Mouse (Mus musculus): ENCODE measurements around the gene Nipbl. TPM values are rescaled to one million over a fixed set of nuclear protein-coding genes. Genes with fewer than 3 reads are reported as not detected.

The Nipbl gene
- polyA plus RNA-seq, 1 experiment from 2014 or later = 21.3 TPM

DNA sequence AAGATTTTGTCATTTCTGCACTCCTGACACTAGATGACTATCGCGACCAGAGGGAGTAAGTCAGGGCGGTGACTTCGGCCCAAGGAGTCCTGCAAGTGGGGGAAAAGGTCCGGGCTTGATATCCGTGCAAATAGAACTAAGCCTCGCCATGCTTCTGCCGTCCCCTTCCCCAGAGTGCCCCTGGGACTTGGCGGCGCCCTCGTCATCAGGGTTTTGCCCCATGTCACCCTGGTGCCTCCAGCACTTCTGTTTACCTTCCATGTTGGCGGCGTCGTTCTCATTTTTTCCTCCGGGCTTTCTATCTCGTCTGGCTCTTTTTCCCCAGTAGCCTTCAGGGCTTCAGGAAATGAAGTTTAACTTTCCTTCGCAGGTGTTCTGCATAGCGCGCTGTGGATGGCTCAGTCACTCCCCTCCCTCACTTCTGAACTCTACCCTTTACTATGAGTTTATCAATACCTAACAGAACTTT is 1.7 kb upstream of the Nipbl start:
- peak overlapping the region; percentile 97 for H3K4me3 ChIP-seq
- ATAC-seq (ENCODE audit: low FRiP score, low read depth) = no peak
- H3K4me1 ChIP-seq = peaks cover 23% of the 10 kb centered on the region
- WGBS = under 1% methylated on average over 19 of the region's 19 CpGs
- no peak overlapping the region for H3K27ac ChIP-seq
- no peaks in the 10 kb centered on the region for H3K9me3 ChIP-seq
- H3K4me2 ChIP-seq (replicated peaks) = peak overlapping the region; percentile 93
- no peaks in the 10 kb centered on the region for H3K27me3 ChIP-seq (replicated peaks)
- peak overlapping the region; percentile 48 for H3K9ac ChIP-seq
- no peaks in the 10 kb centered on the region for H3K36me3 ChIP-seq

- Histone ChIP-seq H3K4me2 (replicated peaks) (peak overlapping the region; percentile 93), H3K36me3 (no peaks in the 10 kb centered on the region), H3K4me3 (peak overlapping the region; percentile 97), H3K27ac (peak overlapping the region; percentile 98), H3K9ac (peak overlapping the region; percentile 99), H3K4me1 (peaks cover 23% of the 10 kb centered on the region), H3K27me3 (replicated peaks) (no peaks in the 10 kb centered on the region), H3K9me3 (no peaks in the 10 kb centered on the region)
- WGBS = under 1% methylated on average over 56 of the region's 57 CpGs
- ATAC-seq (ENCODE audit: low FRiP score, low read depth) = peak; percentile 70
Observed at GRCm38 (mm10) chr15:8444890-8445597, 781 bp upstream of the Nipbl start.

DNA sequence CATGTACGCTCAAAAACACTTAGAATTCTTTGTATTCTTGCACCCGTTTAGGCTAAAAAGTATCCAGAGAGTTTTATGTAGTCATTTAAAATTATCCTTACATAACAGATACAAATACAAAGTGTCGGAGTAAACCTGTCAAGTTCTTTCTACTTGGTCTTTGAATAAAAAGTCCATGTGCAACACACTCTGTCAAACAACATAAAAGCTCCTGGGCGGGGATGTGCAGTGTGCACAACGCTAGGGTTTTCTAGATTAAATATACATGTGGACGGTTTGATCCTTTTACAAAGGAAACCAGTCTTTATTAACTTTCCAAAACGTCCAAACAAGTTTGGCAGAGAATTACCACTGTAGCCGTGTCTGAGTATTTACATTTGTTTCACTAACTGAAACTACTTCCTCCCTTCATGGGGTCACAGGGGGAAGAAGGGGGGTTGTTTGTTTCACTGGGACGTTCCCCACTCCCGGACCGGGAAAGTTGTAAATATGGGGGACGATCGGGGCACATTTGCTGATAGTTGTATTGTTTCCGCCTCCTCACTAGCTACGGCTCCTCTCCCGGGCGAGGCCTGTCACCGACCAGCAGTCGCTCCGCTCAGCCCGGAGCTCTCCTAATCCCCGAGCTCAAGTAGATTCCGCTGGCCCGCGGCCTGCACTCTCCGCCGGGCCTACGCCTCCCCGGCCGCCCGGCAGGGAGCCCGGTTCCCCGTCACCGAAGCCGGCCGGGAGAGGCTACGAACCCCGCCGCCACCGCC is 916 bp downstream of the Nipbl start:
- peak overlapping the region; percentile 98 for H3K27ac ChIP-seq

GRCm38 (mm10) chr15:8442761-8443160 is 1.5 kb downstream of the Nipbl start:
- Histone ChIP-seq H3K4me2 (replicated peaks) (peak overlapping the region; percentile 93), H3K4me3 (peak overlapping the region; percentile 97), H3K36me3 (no peaks in the 10 kb centered on the region), H3K27me3 (replicated peaks) (no peaks in the 10 kb centered on the region), H3K9me3 (no peaks in the 10 kb centered on the region), H3K9ac (peak overlapping the region; percentile 99), H3K27ac (no peak overlapping the region), H3K4me1 (peaks cover 21% of the 10 kb centered on the region)
- WGBS = under 1% methylated on average over 6 of the region's 6 CpGs
- ATAC-seq (ENCODE audit: low FRiP score, low read depth) = no peak

More for the DNA sequence above, 916 bp downstream of the Nipbl start:
- Histone ChIP-seq H3K4me3 (peak overlapping the region; percentile 97), H3K4me2 (replicated peaks) (peak overlapping the region; percentile 93), H3K27me3 (replicated peaks) (no peaks in the 10 kb centered on the region), H3K9ac (peak overlapping the region; percentile 99), H3K4me1 (peaks cover 23% of the 10 kb centered on the region), H3K36me3 (no peaks in the 10 kb centered on the region), H3K9me3 (no peaks in the 10 kb centered on the region)
- ATAC-seq (ENCODE audit: low FRiP score, low read depth) = peak; percentile 29
- under 1% methylated on average over 40 of the region's 40 CpGs for WGBS

- 0 out of 2 replicates have a peak, but pooled peaks have one; percentile 14 for ATAC-seq (ENCODE audit: low FRiP score, low read depth)
- Histone ChIP-seq H3K4me2 (replicated peaks) (peak overlapping the region; percentile 93), H3K9me3 (no peaks in the 10 kb centered on the region), H3K36me3 (no peaks in the 10 kb centered on the region), H3K27ac (no peak overlapping the region), H3K27me3 (replicated peaks) (no peaks in the 10 kb centered on the region), H3K9ac (peak overlapping the region; percentile 99), H3K4me1 (peaks cover 16% of the 10 kb centered on the region), H3K4me3 (peak overlapping the region; percentile 97)
- 1% methylated on average over 11 of the region's 11 CpGs for WGBS
Observed at GRCm38 (mm10) chr15:8442156-8442555, 2.1 kb downstream of the Nipbl start.

GRCm38 (mm10) chr15:8433239-8433947 is 10.9 kb downstream of the Nipbl start:
- Histone ChIP-seq H3K27me3 (replicated peaks) (no peaks in the 10 kb centered on the region), H3K36me3 (no peaks in the 10 kb centered on the region), H3K9me3 (no peaks in the 10 kb centered on the region), H3K9ac (no peak overlapping the region), H3K4me3 (no peak overlapping the region), H3K27ac (no peak overlapping the region), H3K4me1 (no peaks in the 10 kb centered on the region), H3K4me2 (replicated peaks) (no peak overlapping the region)
- no peak for ATAC-seq (ENCODE audit: low FRiP score, low read depth)
- WGBS = 98% methylated on average over 2 of the region's 2 CpGs

DNA sequence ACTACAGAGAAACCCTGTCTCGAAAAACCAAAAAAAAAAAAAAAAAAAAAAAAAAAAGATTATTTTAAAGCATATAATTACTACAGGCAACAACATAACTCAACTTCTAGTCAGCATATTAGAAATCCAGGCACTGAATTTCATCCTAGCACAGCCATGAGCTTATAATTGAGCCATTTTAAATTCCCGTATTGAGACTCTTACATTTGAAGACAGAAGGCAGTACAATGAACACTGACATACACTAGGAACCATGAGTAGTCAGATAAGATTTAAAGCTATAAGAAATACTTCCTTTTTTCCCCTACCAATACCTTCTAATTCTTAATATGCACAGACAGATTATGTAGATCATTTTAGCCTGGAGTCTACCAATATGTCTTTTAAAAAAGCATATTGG is 11.7 kb downstream of the Nipbl start:
- Histone ChIP-seq H3K4me3 (no peak overlapping the region), H3K4me2 (replicated peaks) (no peak overlapping the region), H3K9me3 (no peaks in the 10 kb centered on the region), H3K27me3 (replicated peaks) (no peaks in the 10 kb centered on the region), H3K4me1 (no peaks in the 10 kb centered on the region), H3K27ac (no peak overlapping the region), H3K36me3 (no peaks in the 10 kb centered on the region), H3K9ac (no peak overlapping the region)
- no peak for ATAC-seq (ENCODE audit: low FRiP score, low read depth)
- WGBS = 95% methylated on average over 2 of the region's 2 CpGs

- Histone ChIP-seq H3K9ac (no peak overlapping the region), H3K27me3 (replicated peaks) (no peaks in the 10 kb centered on the region), H3K4me3 (no peak overlapping the region), H3K9me3 (no peaks in the 10 kb centered on the region), H3K27ac (no peak overlapping the region), H3K4me2 (replicated peaks) (no peak overlapping the region), H3K4me1 (no peaks in the 10 kb centered on the region), H3K36me3 (no peaks in the 10 kb centered on the region)
- ATAC-seq (ENCODE audit: low FRiP score, low read depth) = no peak
- 90% methylated on average over 5 of the region's 5 CpGs for WGBS
Observed at GRCm38 (mm10) chr15:8429502-8429901, 14.8 kb downstream of the Nipbl start.

- Histone ChIP-seq H3K4me2 (replicated peaks) (no peak overlapping the region), H3K9me3 (no peaks in the 10 kb centered on the region), H3K9ac (no peak overlapping the region), H3K27ac (no peak overlapping the region), H3K36me3 (0 out of 2 replicates have a peak, but pooled peaks cover 2% of the 10 kb centered on the region), H3K4me3 (no peak overlapping the region), H3K4me1 (no peaks in the 10 kb centered on the region), H3K27me3 (replicated peaks) (no peaks in the 10 kb centered on the region)
- no peak for ATAC-seq (ENCODE audit: low FRiP score, low read depth)
- WGBS = 27% methylated on average over 6 of the region's 6 CpGs
Observed at GRCm38 (mm10) chr15:8420909-8421308, 23.4 kb downstream of the Nipbl start.

GRCm38 (mm10) chr15:8416500-8417138 is 27.6 kb downstream of the Nipbl start:
- whole genome bisulfite sequencing = 80% methylated on average over 4 of the region's 4 CpGs
- no peak overlapping the region for H3K27ac ChIP-seq
- H3K4me3 ChIP-seq = no peak overlapping the region
- no peaks in the 10 kb centered on the region for H3K36me3 ChIP-seq
- no peak overlapping the region for H3K9ac ChIP-seq
- H3K4me1 ChIP-seq = no peaks in the 10 kb centered on the region
- no peaks in the 10 kb centered on the region for H3K9me3 ChIP-seq
- ATAC-seq (ENCODE audit: low FRiP score, low read depth) = no peak
- no peak overlapping the region for H3K4me2 ChIP-seq (replicated peaks)
- no peaks in the 10 kb centered on the region for H3K27me3 ChIP-seq (replicated peaks)

- 97% methylated on average over 3 of the region's 3 CpGs for WGBS
- no peaks in the 10 kb centered on the region for H3K27me3 ChIP-seq (replicated peaks)
- H3K9me3 ChIP-seq = no peaks in the 10 kb centered on the region
- no peak overlapping the region for H3K9ac ChIP-seq
- H3K27ac ChIP-seq = no peak overlapping the region
- H3K4me3 ChIP-seq = no peak overlapping the region
- ATAC-seq (ENCODE audit: low FRiP score, low read depth) = no peak
- no peak overlapping the region for H3K4me2 ChIP-seq (replicated peaks)
- H3K4me1 ChIP-seq = no peaks in the 10 kb centered on the region
- no peaks in the 10 kb centered on the region for H3K36me3 ChIP-seq
Observed at GRCm38 (mm10) chr15:8413356-8413755, 30.9 kb downstream of the Nipbl start.

GRCm38 (mm10) chr15:8411873-8412272 is 32.4 kb downstream of the Nipbl start:
- H3K9me3 ChIP-seq = no peaks in the 10 kb centered on the region
- H3K4me1 ChIP-seq = no peaks in the 10 kb centered on the region
- H3K4me2 ChIP-seq (replicated peaks) = no peak overlapping the region
- H3K27me3 ChIP-seq (replicated peaks) = no peaks in the 10 kb centered on the region
- H3K4me3 ChIP-seq = no peak overlapping the region
- H3K36me3 ChIP-seq = no peaks in the 10 kb centered on the region
- ATAC-seq (ENCODE audit: low FRiP score, low read depth) = no peak
- H3K9ac ChIP-seq = no peak overlapping the region
- no peak overlapping the region for H3K27ac ChIP-seq
- 98% methylated on average over 1 of the region's 1 CpGs for WGBS

All from neural tube, embryonic 12.5 days (tissue).